Mouse (Mus musculus) gastrocnemius, adult 8-10 months (tissue): ENCODE results near the gene Plppr2. TPM values are rescaled to one million over a fixed set of nuclear protein-coding genes. Genes with fewer than 3 reads are reported as not detected.

Experiments
- DNase-seq, 2 experiments: peaks; one replicate each; pipeline ENCODE4 v3.0.0; 2022; ENCODE audit warnings: low spot score in 2 of 2
- total RNA-seq, 4 experiments: library from RNA; stranded (reverse); gene quantifications; 2 replicates each; pipeline ENCODE4 v1.2.4; 2022

Gene Plppr2
- total RNA-seq, 4 experiments from 2014 or later, result 0.36 to 1.1 (median 0.60) TPM

- no peak for DNase-seq
Observed at GRCm38 (mm10) chr9:21960558-21961208, 23.9 kb downstream of the Plppr2 start.

GRCm38 (mm10) chr9:21961366-21961980 is 24.6 kb downstream of the Plppr2 start:
- DNase-seq, result no peak

- no peak for DNase-seq
Observed at GRCm38 (mm10) chr9:21962010-21962409, 25.2 kb downstream of the Plppr2 start.

GRCm38 (mm10) chr9:21962416-21963059 is 25.7 kb downstream of the Plppr2 start:
- no peak for DNase-seq

- DNase-seq, result no peak
Observed at GRCm38 (mm10) chr9:21963417-21963816, 26.6 kb downstream of the Plppr2 start, which contains the start of gene Epor. TSS of gene Epor (minus strand) at chr9:21963506.

GRCm38 (mm10) chr9:21968883-21969282 is 32.0 kb downstream of the Plppr2 start:
- DNase-seq, result no peak

- DNase-seq, result no peak
Observed at GRCm38 (mm10) chr9:21969304-21969703, 32.5 kb downstream of the Plppr2 start.

- DNase-seq, result no peak
Observed at GRCm38 (mm10) chr9:21976626-21977175, 39.9 kb downstream of the Plppr2 start.

GRCm38 (mm10) chr9:21977331-21977730 is 40.5 kb downstream of the Plppr2 start:
- DNase-seq, result no peak

- no peak for DNase-seq
Observed at GRCm38 (mm10) chr9:21977972-21978371, 41.1 kb downstream of the Plppr2 start.

- DNase-seq, result no peak
Observed at GRCm38 (mm10) chr9:21978398-21979128, 41.7 kb downstream of the Plppr2 start.

- DNase-seq, result no peak
Observed at GRCm38 (mm10) chr9:21983911-21984310, 47.1 kb downstream of the Plppr2 start.

- DNase-seq, result no peak
Observed at GRCm38 (mm10) chr9:21987592-21988342, 50.9 kb downstream of the Plppr2 start.

- no peak for DNase-seq
Observed at GRCm38 (mm10) chr9:21988421-21989101, 51.7 kb downstream of the Plppr2 start.

GRCm38 (mm10) chr9:21989230-21990110 is 52.6 kb downstream of the Plppr2 start, which contains the start of gene Rgl3:
TSS of gene Rgl3 (minus strand) at chr9:21989446.
- DNase-seq, result no peak

- DNase-seq, result no peak
Observed at GRCm38 (mm10) chr9:21992227-21992626, 55.4 kb downstream of the Plppr2 start.

GRCm38 (mm10) chr9:21996178-21996867 is 59.5 kb downstream of the Plppr2 start:
- DNase-seq, result no peak
